Mouse (Mus musculus) gonadal fat pad, adult 2 months (tissue): ENCODE results near the gene Plxdc2. TPM values are rescaled to one million over a fixed set of nuclear protein-coding genes. Genes with fewer than 3 reads are reported as not detected.
"Not testable (repeated sequence)": the region's sequence is repeated elsewhere in the genome, so short reads cannot be mapped to it uniquely, and the experiment has no call there.

ENCODE experiments used
- DNase-seq: peaks from one replicate; pipeline ENCODE4 v3.0.0-alpha.2; 2012; ENCODE audit warnings: low read depth
- polyA plus RNA-seq: library from polyadenylated mRNA; depleted of rRNA; stranded (reverse); fragments of >200 nt; gene quantifications from 2 replicates; pipeline ENCODE4 v1.2.3, GENCODE M21; 2012

The Plxdc2 gene
- polyA plus RNA-seq, 1 experiment = 10.7 TPM

GRCm38 (mm10) chr2:16741813-16742212 is 385.7 kb downstream of the Plxdc2 start:
- DNase-seq = no peak

DNA sequence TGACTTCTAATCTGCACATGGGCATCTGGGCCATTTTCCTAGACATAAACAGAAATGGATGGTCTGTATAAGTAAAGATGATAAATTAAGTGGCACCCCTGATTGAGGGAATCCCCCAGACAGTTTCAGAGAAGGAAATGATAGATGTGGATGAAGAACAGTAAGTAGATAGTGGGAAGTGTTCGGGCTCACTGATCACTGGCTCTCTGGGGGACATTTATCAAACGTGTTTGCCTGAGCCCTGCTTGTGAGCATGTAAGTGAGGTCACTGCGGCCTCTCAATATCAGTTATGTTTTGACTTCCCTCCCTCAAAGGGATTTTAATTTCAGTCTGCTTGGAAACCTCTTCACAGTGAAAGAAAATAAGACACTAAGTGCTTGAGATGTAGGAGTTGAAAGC is 387.5 kb downstream of the Plxdc2 start:
- no peak for DNase-seq

- no peak for DNase-seq
These were observed 393.3 kb downstream of the Plxdc2 start for GRCm38 (mm10) chr2:16749302-16749909.

DNA sequence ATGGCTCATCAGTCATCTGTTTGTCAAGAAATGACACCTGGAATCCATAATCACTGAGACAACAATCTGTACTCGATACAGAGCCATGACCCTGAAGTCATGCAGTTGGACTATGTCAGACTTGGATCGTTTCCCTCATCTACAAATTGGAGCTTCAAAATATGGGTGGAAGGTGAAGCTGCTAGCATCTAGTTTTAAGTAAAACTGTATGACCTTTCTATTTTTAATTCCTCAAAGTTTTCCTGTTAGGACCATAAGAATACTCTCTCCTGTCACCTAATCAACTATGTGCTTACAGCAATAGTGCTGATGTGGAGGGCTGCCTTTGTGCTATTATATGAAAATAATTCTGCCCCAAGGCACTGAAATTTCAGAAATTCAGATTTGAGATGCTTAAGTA is 401.1 kb downstream of the Plxdc2 start:
- no peak for DNase-seq

DNA sequence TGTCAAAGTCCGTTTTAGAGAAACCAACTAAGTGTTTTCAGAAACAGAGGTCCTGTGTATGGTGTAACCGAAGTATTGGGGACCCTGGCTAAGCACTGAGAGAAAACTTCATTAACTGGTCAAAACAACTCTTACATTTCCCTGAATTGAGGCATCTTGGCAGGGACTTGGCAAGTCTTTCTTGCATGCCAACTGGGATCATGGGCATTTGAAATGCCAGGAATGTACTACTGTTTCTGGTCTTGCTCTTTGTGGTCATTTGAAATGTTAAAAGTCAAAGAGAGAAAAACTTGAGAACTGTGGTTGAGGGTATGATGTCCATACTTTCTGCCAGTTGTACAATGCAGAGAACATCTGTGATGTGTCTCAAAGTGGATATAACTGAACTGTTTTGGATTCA is 403.7 kb downstream of the Plxdc2 start:
- DNase-seq = no peak

GRCm38 (mm10) chr2:16769149-16769548 is 413.0 kb downstream of the Plxdc2 start:
- not testable (repeated sequence) for DNase-seq

- no peak for DNase-seq
These were observed 417.5 kb downstream of the Plxdc2 start for GRCm38 (mm10) chr2:16773398-16774113.

GRCm38 (mm10) chr2:16774114-16774433 is 418.0 kb downstream of the Plxdc2 start:
- DNase-seq = no peak

DNA sequence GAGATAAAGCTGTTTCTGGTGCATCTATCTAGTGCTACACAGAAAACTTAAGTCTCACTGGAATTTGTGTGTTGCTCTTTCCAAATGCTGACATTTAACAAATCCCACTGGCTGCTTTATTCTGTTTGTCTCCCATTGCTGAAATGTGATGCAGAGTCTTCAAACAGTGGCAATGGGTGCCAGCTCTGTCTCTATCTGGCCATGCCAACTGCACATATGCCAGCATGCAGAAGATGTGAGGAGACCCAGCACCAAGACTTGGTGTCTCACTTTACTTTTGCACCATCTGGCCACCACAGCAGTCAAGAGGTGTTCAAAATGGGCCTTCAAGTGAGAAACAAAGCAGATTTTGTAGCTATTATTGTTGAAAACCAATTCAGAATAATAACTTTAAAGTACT is 439.2 kb downstream of the Plxdc2 start:
- DNase-seq = no peak
